Mouse (Mus musculus) neural tube, embryonic 11.5 days (tissue): Measurements from ENCODE around the gene Commd9. TPM values are rescaled to one million over a fixed set of nuclear protein-coding genes. Genes with fewer than 3 reads are reported as not detected.

Experiments used
- ATAC-seq: fragments of 200-750 bp; cut with Nextera tagmentation; 2 replicates; pipeline ENCODE4 v1.8.0; 2017; ENCODE audit warnings: moderate number of reproducible peaks, mild to moderate bottlenecking, moderate TSS enrichment, moderate library complexity; ENCODE audit not compliant: insufficient read depth, low FRiP score, low TSS enrichment
- DNase-seq: peaks from one replicate; pipeline ENCODE4 v3.0.0-alpha.2; 2015; ENCODE audit warnings: low spot score
- H3K27ac ChIP-seq: fragments of 300-500 bp; sonication (generic); 2 replicates; pipeline ENCODE4 v1.5.1; 2014; ENCODE audit warnings: low read depth, mild to moderate bottlenecking, low read length
- H3K27me3 ChIP-seq: fragments of 300-500 bp; sonication (generic); 2 replicates; pipeline ENCODE4 v1.6.1; 2014; ENCODE audit warnings: mild to moderate bottlenecking, low read length, mixed read lengths; ENCODE audit not compliant: control insufficient read depth, insufficient read depth
- H3K36me3 ChIP-seq: fragments of 300-500 bp; sonication (generic); 2 replicates; pipeline ENCODE4 v1.6.1; 2014; ENCODE audit warnings: mild to moderate bottlenecking, low read length, moderate library complexity, mixed read lengths; ENCODE audit not compliant: control insufficient read depth, insufficient read depth
- H3K4me1 ChIP-seq: fragments of 300-500 bp; sonication (generic); 2 replicates; pipeline ENCODE4 v1.6.1; 2014; ENCODE audit warnings: low read length, mixed read lengths; ENCODE audit not compliant: control insufficient read depth, insufficient read depth
- H3K4me2 ChIP-seq: fragments of 300-500 bp; sonication (generic); 2 replicates; pipeline ENCODE4 v1.6.1; 2014; ENCODE audit warnings: low read depth, mild to moderate bottlenecking, moderate library complexity
- H3K4me3 ChIP-seq: fragments of 300-500 bp; sonication (generic); 2 replicates; pipeline ENCODE4 v1.5.1; 2014; ENCODE audit warnings: low read depth, low read length
- H3K9ac ChIP-seq: fragments of 300-500 bp; sonication (generic); 2 replicates; pipeline ENCODE4 v1.6.1; 2014; ENCODE audit warnings: mild to moderate bottlenecking, low read length
- H3K9me3 ChIP-seq: fragments of 300-500 bp; sonication (generic); 2 replicates; pipeline ENCODE4 v1.6.1; 2016; ENCODE audit warnings: low read length; ENCODE audit not compliant: control insufficient read depth
- WGBS: fragments of 180-500 bp; shearing (Covaris S2); extraction: QIAGEN DNeasy Blood & Tissue Kit; methylation state at CpG from one replicate; pipeline ENCODE4 v1.1.7; 2014; 5-methylcytosine and 5-hydroxymethylcytosine counted together
- polyA plus RNA-seq: library from polyadenylated mRNA; unstranded; fragments of >200 nt; fragmentation: Nextera tagmentation; extraction: Ambion mirVana; gene quantifications from 2 replicates; pipeline ENCODE4 v1.2.1, GENCODE M21; 2014

Commd9 gene
- polyA plus RNA-seq, 1 experiment from 2014 or later: 78.7 TPM

GRCm38 (mm10) chr2:101881471-101882162 is 4.4 kb upstream of the Commd9 start:
- Histone ChIP-seq H3K9ac (no peak overlapping the region), H3K4me3 (no peak overlapping the region), H3K4me2 (no peak overlapping the region), H3K27me3 (no peaks in the 10 kb centered on the region), H3K4me1 (no peaks in the 10 kb centered on the region; the same call in none of the 2 replicates), H3K36me3 (no peaks in the 10 kb centered on the region), H3K27ac (no peak overlapping the region), H3K9me3 (no peaks in the 10 kb centered on the region)
- 91% methylated on average over 9 of the region's 9 CpGs for WGBS
- DNase-seq: no peak
- no peak for ATAC-seq

- ATAC-seq: no peak
- H3K9ac ChIP-seq: no peak within 1 kb of the TSS
- 26% methylated on average over 3 of the region's 3 CpGs for WGBS
- 0 out of 2 replicates have a peak within 1 kb of the TSS, but pooled peaks have one; percentile 14 for H3K27ac ChIP-seq
- peaks cover 3% of the 10 kb centered on the region for H3K4me1 ChIP-seq
- H3K4me2 ChIP-seq: no peak within 1 kb of the TSS
- no peaks in the 10 kb centered on the region for H3K27me3 ChIP-seq
- H3K36me3 ChIP-seq: no peaks in the 10 kb centered on the region
- DNase-seq: peak; percentile 30
- no peak within 1 kb of the TSS for H3K4me3 ChIP-seq
- H3K9me3 ChIP-seq: no peaks in the 10 kb centered on the region
These were observed 3.0 kb upstream of the Commd9 start, which contains the start of gene Prr5l for GRCm38 (mm10) chr2:101882998-101883397. Gene Prr5l (minus strand): TSS chr2:101883027.

- H3K4me2 ChIP-seq: no peak overlapping the region
- WGBS: 96% methylated on average over 2 of the region's 2 CpGs
- ATAC-seq (no peak), DNase-seq (no peak)
- H3K9me3 ChIP-seq: no peaks in the 10 kb centered on the region
- no peaks in the 10 kb centered on the region for H3K36me3 ChIP-seq
- no peak overlapping the region for H3K9ac ChIP-seq
- no peaks in the 10 kb centered on the region for H3K27me3 ChIP-seq
- no peak overlapping the region for H3K4me3 ChIP-seq
- H3K27ac ChIP-seq: no peak overlapping the region
- peaks cover 3% of the 10 kb centered on the region for H3K4me1 ChIP-seq
These were observed 1.8 kb upstream of the Commd9 start for GRCm38 (mm10) chr2:101884286-101884685.

- ATAC-seq: no peak
- Histone ChIP-seq H3K36me3 (no peaks in the 10 kb centered on the region), H3K27me3 (no peaks in the 10 kb centered on the region), H3K4me1 (peaks cover 3% of the 10 kb centered on the region), H3K27ac (no peak overlapping the region), H3K4me2 (no peak overlapping the region), H3K4me3 (no peak overlapping the region), H3K9ac (no peak overlapping the region), H3K9me3 (no peaks in the 10 kb centered on the region)
- DNase-seq: no peak
- WGBS: 94% methylated on average over 8 of the region's 8 CpGs
These were observed 2.8 kb downstream of the Commd9 start for GRCm38 (mm10) chr2:101888886-101889285.

- H3K9me3 ChIP-seq: no peaks in the 10 kb centered on the region
- 45% methylated on average over 7 of the region's 7 CpGs for WGBS
- no peaks in the 10 kb centered on the region for H3K27me3 ChIP-seq
- ATAC-seq: no peak
- peak; percentile 26 for DNase-seq
- no peak overlapping the region; the same call in 1 of the 2 replicates for H3K9ac ChIP-seq
- H3K4me2 ChIP-seq: no peak overlapping the region
- H3K36me3 ChIP-seq: no peaks in the 10 kb centered on the region
- H3K4me3 ChIP-seq: no peak overlapping the region
- H3K27ac ChIP-seq: no peak overlapping the region
- peaks cover 4% of the 10 kb centered on the region for H3K4me1 ChIP-seq
These were observed 5.1 kb downstream of the Commd9 start for GRCm38 (mm10) chr2:101891143-101891542.

- Histone ChIP-seq H3K27me3 (no peaks in the 10 kb centered on the region), H3K4me3 (no peak overlapping the region), H3K4me1 (peaks cover 6% of the 10 kb centered on the region), H3K4me2 (no peak overlapping the region), H3K9ac (no peak overlapping the region), H3K36me3 (no peaks in the 10 kb centered on the region), H3K9me3 (no peaks in the 10 kb centered on the region), H3K27ac (no peak overlapping the region)
- 97% methylated on average over 3 of the region's 3 CpGs for WGBS
- no peak for DNase-seq
- ATAC-seq: no peak
These were observed 8.1 kb downstream of the Commd9 start for GRCm38 (mm10) chr2:101894126-101894525.

GRCm38 (mm10) chr2:101896425-101897204 is 10.6 kb downstream of the Commd9 start:
- Histone ChIP-seq H3K4me3 (no peak overlapping the region), H3K9me3 (no peaks in the 10 kb centered on the region), H3K9ac (no peak overlapping the region), H3K27ac (no peak overlapping the region), H3K36me3 (no peaks in the 10 kb centered on the region), H3K4me2 (no peak overlapping the region), H3K4me1 (peaks cover 6% of the 10 kb centered on the region), H3K27me3 (no peaks in the 10 kb centered on the region)
- WGBS: 65% methylated on average over 10 of the region's 10 CpGs
- peak; percentile 20 for DNase-seq
- ATAC-seq: no peak

- no peak overlapping the region for H3K9ac ChIP-seq
- no peak for ATAC-seq
These were observed 16.1 kb downstream of the Commd9 start for GRCm38 (mm10) chr2:101902196-101902595.

More at GRCm38 (mm10) chr2:101902196-101902595, 16.1 kb downstream of the Commd9 start:
- H3K27me3 ChIP-seq: no peaks in the 10 kb centered on the region
- 83% methylated on average over 4 of the region's 4 CpGs for WGBS
- no peak overlapping the region for H3K27ac ChIP-seq
- no peak overlapping the region for H3K4me2 ChIP-seq
- no peak overlapping the region for H3K4me3 ChIP-seq
- H3K9me3 ChIP-seq: no peaks in the 10 kb centered on the region
- no peaks in the 10 kb centered on the region; the same call in 1 of the 2 replicates for H3K4me1 ChIP-seq
- H3K36me3 ChIP-seq: no peaks in the 10 kb centered on the region
- no peak for DNase-seq
